Mouse (Mus musculus): ENCODE measurements around the gene S100a3. TPM values are rescaled to one million over a fixed set of nuclear protein-coding genes. Genes with fewer than 3 reads are reported as not detected.

S100a3 gene
- polyA plus RNA-seq, 1 experiment = 1.9 TPM

DNA sequence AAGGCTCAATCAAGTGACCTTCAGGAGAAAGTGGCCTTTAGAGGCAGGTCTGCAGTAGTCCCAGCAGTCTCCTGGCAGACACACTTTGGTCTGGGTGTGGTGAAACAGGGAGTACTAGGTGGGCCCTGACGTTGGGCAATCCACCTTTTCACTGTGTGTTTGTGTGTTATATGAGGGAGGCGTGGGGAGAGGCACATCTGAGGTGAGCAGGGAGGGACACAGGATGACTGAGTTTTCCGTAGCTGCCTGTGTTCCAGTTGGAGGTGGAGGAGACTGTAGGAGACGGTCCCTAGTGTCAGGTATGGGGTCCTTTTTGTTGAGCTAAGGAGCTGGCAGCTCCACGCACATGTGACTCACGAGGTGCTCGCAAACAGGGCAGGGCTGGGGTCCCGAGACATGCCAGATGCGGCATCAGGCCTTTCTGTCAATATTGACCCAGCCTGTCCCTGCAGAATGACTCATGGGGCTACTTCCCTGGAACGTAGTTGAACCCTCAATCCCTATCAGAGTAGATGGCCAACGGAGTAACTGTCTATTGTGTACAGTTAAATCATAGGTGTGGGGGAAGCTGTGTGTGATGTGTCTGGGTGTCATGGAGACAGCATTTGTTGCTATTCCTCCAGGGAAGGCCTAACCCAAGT lies 54.4 kb downstream of the S100a3 start:
- TF ChIP-seq CTCF (IDR thresholded peaks at IDR 0.05; ENCODE audit: extremely low read depth, insufficient read depth, low read length) (no peak), POLR2A (IDR thresholded peaks at IDR 0.05; ENCODE audit: extremely low read depth, insufficient read depth, low read length) (no peak)

DNA sequence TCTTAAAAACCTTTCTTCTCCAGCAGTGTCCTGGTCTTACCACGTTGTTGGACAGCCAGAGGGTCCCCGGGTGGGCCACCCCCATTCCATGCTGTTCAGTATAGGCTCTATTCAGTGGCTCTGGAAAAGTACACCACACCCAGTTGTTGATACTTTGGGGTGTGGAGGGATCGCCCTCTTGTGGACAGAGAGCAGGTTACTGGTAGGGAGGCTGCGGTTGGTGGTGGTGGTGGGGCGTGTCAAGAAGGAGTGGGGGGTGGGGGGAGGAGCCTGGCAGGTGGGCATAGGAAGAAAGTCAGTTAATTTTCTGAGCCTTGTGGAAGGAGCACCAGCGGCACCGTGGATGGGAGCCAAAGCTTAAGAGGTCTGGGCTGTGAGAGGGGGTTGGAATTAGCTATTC lies 55.0 kb downstream of the S100a3 start:
- TF ChIP-seq CTCF (IDR thresholded peaks at IDR 0.05; ENCODE audit: extremely low read depth, insufficient read depth, low read length) (peak; percentile 81), POLR2A (IDR thresholded peaks at IDR 0.05; ENCODE audit: extremely low read depth, insufficient read depth, low read length) (no peak)
- Histone ChIP-seq H3K4me1 (ENCODE audit: control insufficient read depth, insufficient read depth, low read length) (peaks cover 1% of the 10 kb centered on the region; the same call in 1 of the 2 replicates), H3K4me3 (ENCODE audit: insufficient read depth, low read length) (no peak overlapping the region), H3K27ac (ENCODE audit: insufficient read depth, low read length) (no peak overlapping the region)

More for the DNA sequence above, 54.4 kb downstream of the S100a3 start:
- no peak overlapping the region for H3K4me3 ChIP-seq (ENCODE audit: insufficient read depth, low read length)
- H3K4me1 ChIP-seq (ENCODE audit: control insufficient read depth, insufficient read depth, low read length) = peaks cover 1% of the 10 kb centered on the region; the same call in 1 of the 2 replicates
- H3K27ac ChIP-seq (ENCODE audit: insufficient read depth, low read length) = no peak overlapping the region

DNA sequence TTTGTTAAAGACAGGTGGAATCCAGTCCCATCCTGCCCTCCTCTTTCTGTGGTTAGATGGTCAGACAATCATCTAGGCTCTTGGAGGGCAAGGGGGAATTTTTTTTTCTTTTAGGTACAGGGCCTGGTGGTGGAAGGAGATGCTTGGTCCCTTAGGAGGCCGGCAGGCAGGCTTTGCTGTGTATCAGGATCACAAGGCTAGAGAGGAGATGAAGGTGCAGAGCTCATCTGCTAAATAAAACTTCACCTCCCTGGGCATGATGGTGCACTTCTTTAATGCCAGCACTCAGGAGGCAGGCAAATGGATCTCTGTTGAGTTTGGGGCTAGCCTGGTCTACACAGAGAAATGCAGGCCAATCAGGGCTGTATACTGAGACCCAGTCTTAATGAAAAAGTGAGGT lies 55.5 kb downstream of the S100a3 start:
- no peak overlapping the region for H3K27ac ChIP-seq (ENCODE audit: insufficient read depth, low read length)
- H3K4me3 ChIP-seq (ENCODE audit: insufficient read depth, low read length) = no peak overlapping the region
- H3K4me1 ChIP-seq (ENCODE audit: control insufficient read depth, insufficient read depth, low read length) = peaks cover 1% of the 10 kb centered on the region; the same call in 1 of the 2 replicates
- no peak for TF ChIP-seq POLR2A (IDR thresholded peaks at IDR 0.05; ENCODE audit: extremely low read depth, insufficient read depth, low read length)
- no peak for TF ChIP-seq CTCF (IDR thresholded peaks at IDR 0.05; ENCODE audit: extremely low read depth, insufficient read depth, low read length)

DNA sequence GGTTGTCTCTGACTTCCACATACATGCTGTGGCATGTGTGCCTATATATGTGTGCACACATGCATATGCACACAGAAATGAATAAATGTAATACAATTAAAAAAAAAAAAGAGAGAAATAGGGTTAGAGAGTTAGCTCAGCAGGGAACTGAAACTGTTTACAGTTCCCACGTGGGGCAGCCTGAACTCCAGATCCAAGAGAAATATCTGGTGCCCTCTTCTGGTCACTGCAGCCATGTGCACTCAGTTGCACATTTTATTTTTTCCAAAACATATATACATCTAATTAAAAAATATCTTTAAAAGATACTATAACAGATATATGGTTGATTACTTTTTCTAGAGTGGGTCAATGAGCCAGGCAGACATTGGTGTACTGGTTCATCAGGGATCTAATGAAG lies 57.2 kb downstream of the S100a3 start:
- Histone ChIP-seq H3K4me1 (ENCODE audit: control insufficient read depth, insufficient read depth, low read length) (peaks cover 1% of the 10 kb centered on the region; the same call in 1 of the 2 replicates), H3K27ac (ENCODE audit: insufficient read depth, low read length) (no peak overlapping the region), H3K4me3 (ENCODE audit: insufficient read depth, low read length) (no peak overlapping the region)
- TF ChIP-seq POLR2A (IDR thresholded peaks at IDR 0.05; ENCODE audit: extremely low read depth, insufficient read depth, low read length) (no peak), CTCF (IDR thresholded peaks at IDR 0.05; ENCODE audit: extremely low read depth, insufficient read depth, low read length) (peak; percentile 17; the same call in 1 of the 2 replicates)

DNA sequence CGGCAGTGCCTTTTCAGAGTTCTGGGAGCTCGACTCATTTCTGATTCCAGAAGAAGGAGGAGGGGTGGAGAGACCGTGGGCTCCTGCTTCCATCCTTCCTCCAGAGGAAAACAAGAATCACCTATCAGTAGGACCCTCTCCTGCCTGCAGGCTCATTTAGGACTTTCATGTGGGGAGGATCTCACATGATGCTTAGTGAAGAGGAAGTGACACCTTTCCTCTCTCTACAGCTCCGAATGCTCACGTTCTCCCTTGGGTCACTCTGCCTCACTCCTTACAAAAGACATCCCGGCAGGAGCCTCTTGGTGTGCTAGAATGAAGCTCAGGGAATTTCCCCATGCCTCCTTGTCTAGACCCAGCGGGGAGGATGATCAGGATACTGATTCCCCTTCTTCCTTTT lies 61.2 kb downstream of the S100a3 start:
- Histone ChIP-seq H3K4me3 (ENCODE audit: insufficient read depth, low read length) (no peak overlapping the region), H3K27ac (ENCODE audit: insufficient read depth, low read length) (no peak overlapping the region), H3K4me1 (ENCODE audit: control insufficient read depth, insufficient read depth, low read length) (no peaks in the 10 kb centered on the region; the same call in 1 of the 2 replicates)
- no peak for TF ChIP-seq CTCF (IDR thresholded peaks at IDR 0.05; ENCODE audit: extremely low read depth, insufficient read depth, low read length)
- TF ChIP-seq POLR2A (IDR thresholded peaks at IDR 0.05; ENCODE audit: extremely low read depth, insufficient read depth, low read length) = no peak

DNA sequence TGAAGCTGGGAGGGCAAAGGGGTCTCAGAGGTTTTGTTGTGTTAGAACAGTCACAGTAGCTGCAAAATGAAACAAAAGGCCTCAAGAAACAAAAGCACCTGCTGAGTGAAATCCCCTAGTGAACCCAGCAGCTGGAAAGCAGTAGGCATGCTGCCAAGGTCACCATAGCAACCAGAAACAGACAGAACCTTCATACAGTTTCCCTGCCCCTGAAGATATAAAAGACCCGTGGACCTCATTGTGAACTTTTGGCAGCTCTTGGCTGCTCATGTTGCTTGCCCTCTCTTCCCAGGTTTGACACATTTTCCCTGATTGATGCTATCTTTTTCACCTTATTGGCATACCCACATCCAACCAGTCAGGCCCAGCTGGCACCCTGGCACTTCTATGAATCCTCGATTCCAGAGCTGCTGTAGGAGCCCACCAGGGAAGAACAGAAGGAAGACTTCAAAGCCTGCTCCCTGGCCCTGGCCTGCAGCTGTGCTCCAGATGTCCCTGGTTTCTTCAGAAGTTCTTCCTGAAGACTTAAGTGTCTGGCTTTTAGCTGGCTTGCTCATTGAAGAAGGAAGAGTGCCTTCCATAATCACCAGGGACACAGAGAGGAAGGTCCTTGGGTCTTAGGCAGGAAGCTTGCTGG lies 63.2 kb downstream of the S100a3 start:
- Histone ChIP-seq H3K4me1 (ENCODE audit: control insufficient read depth, insufficient read depth, low read length) (no peaks in the 10 kb centered on the region; the same call in 1 of the 2 replicates), H3K27ac (ENCODE audit: insufficient read depth, low read length) (no peak overlapping the region), H3K4me3 (ENCODE audit: insufficient read depth, low read length) (no peak overlapping the region)
- no peak for TF ChIP-seq POLR2A (IDR thresholded peaks at IDR 0.05; ENCODE audit: extremely low read depth, insufficient read depth, low read length)
- TF ChIP-seq CTCF (IDR thresholded peaks at IDR 0.05; ENCODE audit: extremely low read depth, insufficient read depth, low read length) = no peak

DNA sequence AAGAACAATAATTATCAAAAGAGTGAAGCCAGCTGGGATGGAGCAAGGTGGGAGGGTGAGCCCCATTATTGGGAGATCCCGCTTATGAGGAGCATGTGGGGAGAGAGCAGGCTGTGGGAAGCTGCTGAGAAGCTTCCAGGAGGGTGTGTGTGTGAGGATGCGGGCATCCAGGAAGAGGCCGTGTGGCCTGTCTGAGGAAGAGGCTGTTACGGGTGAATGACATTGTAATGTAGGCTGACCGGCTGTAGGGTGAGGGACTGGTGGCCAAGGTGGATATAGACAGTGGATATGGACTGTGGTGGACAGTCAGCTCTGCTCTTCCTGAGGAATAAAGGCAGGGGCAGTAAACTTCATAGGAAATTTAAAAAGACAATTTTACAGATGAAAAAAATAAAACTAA lies 65.1 kb downstream of the S100a3 start:
- no peak overlapping the region for H3K4me3 ChIP-seq (ENCODE audit: insufficient read depth, low read length)
- TF ChIP-seq CTCF (IDR thresholded peaks at IDR 0.05; ENCODE audit: extremely low read depth, insufficient read depth, low read length) (no peak), POLR2A (IDR thresholded peaks at IDR 0.05; ENCODE audit: extremely low read depth, insufficient read depth, low read length) (no peak)
- H3K27ac ChIP-seq (ENCODE audit: insufficient read depth, low read length) = no peak overlapping the region
- H3K4me1 ChIP-seq (ENCODE audit: control insufficient read depth, insufficient read depth, low read length) = no peaks in the 10 kb centered on the region; the same call in 1 of the 2 replicates

DNA sequence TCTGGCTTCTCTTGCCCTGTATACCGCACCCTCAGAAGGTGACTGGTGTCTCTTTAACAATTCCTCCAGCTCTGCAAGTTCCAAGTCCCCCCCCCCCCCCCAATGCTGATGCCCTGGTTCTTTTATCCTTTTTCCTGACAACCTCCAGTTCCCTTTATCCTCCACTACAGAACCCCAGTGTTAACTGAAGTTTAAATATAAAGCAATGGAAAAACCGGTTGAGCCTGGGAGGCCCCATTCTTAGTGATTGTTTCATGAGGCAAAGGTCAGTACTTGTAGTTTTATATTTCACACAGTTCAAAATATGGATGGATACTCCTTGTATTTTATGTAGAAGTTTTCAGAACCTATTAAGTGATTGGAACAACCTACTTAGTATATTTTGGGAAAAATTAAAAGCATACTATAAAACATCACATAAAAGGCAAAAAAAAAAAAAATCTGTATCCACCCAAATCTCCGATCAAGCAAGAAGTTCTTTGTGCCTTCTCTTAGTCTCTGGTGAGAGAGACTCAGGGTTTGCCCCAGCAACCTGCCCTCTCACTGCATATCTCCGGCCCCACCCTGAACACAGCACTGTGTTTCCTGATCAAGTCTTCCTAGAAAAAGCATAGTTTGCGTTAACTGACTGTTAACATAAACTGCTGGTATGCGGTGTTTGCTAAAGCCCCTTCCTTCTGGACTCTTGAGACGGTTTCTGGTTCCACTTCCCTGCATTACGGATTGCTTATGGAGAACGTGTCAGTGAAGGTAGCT lies 66.1 kb downstream of the S100a3 start:
- no peak overlapping the region for H3K4me3 ChIP-seq (ENCODE audit: insufficient read depth, low read length)
- H3K4me1 ChIP-seq (ENCODE audit: control insufficient read depth, insufficient read depth, low read length) = no peaks in the 10 kb centered on the region; the same call in 1 of the 2 replicates
- no peak overlapping the region for H3K27ac ChIP-seq (ENCODE audit: insufficient read depth, low read length)
- no peak for TF ChIP-seq CTCF (IDR thresholded peaks at IDR 0.05; ENCODE audit: extremely low read depth, insufficient read depth, low read length)
- no peak for TF ChIP-seq POLR2A (IDR thresholded peaks at IDR 0.05; ENCODE audit: extremely low read depth, insufficient read depth, low read length)

DNA sequence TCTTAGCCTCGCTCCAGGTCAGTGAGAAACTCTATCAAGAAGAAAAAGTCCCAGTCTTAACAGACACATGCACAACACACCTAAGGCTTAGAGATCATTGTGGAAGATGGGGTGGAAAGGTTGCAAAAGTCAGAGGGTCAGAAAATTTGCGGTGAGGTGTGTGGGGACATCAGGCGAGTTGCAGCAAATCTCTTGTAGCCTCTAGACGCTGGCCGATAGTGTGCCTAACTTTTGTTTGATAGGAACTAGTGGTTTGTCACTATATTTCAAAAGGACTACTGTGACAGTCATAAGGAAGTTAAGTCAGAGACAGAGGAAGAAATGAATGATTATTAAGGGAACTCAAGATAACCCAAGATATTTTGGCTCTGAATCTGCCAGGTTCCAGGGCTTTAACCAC lies 67.0 kb downstream of the S100a3 start:
- Histone ChIP-seq H3K27ac (ENCODE audit: insufficient read depth, low read length) (no peak overlapping the region), H3K4me1 (ENCODE audit: control insufficient read depth, insufficient read depth, low read length) (no peaks in the 10 kb centered on the region; the same call in 1 of the 2 replicates), H3K4me3 (ENCODE audit: insufficient read depth, low read length) (no peak overlapping the region)
- TF ChIP-seq CTCF (IDR thresholded peaks at IDR 0.05; ENCODE audit: extremely low read depth, insufficient read depth, low read length) = no peak
- TF ChIP-seq POLR2A (IDR thresholded peaks at IDR 0.05; ENCODE audit: extremely low read depth, insufficient read depth, low read length) = no peak

Data from cortical plate, adult 2 months (tissue).